Mouse (Mus musculus): Measurements from ENCODE around the gene Ramp1. TPM values are rescaled to one million over a fixed set of nuclear protein-coding genes. Genes with fewer than 3 reads are reported as not detected.

Ramp1 gene
- polyA plus RNA-seq, 1 experiment from 2014 or later, result 0.10 TPM

GRCm38 (mm10) chr1:91181784-91182450 lies 2.3 kb downstream of the Ramp1 start:
- DNase-seq (ENCODE audit: extremely low spot score, low spot score), result no peak
- peaks cover 23% of the 10 kb centered on the region for H3K4me1 ChIP-seq
- H3K27ac ChIP-seq, result no peak overlapping the region
- H3K36me3 ChIP-seq (replicated peaks), result no peaks in the 10 kb centered on the region
- WGBS, result 76% methylated on average over 12 of the region's 12 CpGs
- H3K4me3 ChIP-seq, result no peak overlapping the region
- no peaks in the 10 kb centered on the region for H3K9me3 ChIP-seq
- peaks cover 38% of the 10 kb centered on the region for H3K27me3 ChIP-seq (ENCODE audit: poor library complexity, severe bottlenecking)

GRCm38 (mm10) chr1:91183305-91183704 lies 3.7 kb downstream of the Ramp1 start:
- no peak overlapping the region for H3K4me3 ChIP-seq
- DNase-seq (ENCODE audit: extremely low spot score, low spot score), result no peak
- H3K4me1 ChIP-seq, result peaks cover 23% of the 10 kb centered on the region
- no peaks in the 10 kb centered on the region for H3K9me3 ChIP-seq
- H3K27ac ChIP-seq, result no peak overlapping the region
- 87% methylated on average over 10 of the region's 10 CpGs for WGBS
- no peaks in the 10 kb centered on the region for H3K36me3 ChIP-seq (replicated peaks)
- H3K27me3 ChIP-seq (ENCODE audit: poor library complexity, severe bottlenecking), result peaks cover 34% of the 10 kb centered on the region

DNA sequence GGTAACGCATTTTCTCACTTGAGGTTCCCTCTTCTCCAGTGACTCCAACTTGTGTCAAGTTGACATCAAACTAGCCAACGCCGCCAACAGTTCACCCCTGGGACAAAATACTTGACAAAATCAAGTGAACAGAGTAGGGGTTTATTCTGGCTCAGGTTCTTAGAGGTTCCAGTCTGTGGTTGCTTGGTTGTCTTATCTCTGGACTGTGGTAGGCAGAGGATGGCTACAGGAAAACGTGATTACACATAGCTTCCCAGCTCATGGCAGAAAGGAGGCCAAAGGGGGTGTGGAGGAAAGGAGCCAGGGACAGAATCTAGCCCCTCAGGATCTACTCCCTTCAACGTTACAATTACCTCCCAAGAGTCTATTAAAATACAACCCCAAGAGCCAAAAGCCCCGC lies 7.1 kb downstream of the Ramp1 start:
- no peak overlapping the region for H3K27ac ChIP-seq
- H3K27me3 ChIP-seq (ENCODE audit: poor library complexity, severe bottlenecking), result peaks cover under 1% of the 10 kb centered on the region; the same call in 1 of the 2 replicates
- no peak overlapping the region for H3K4me3 ChIP-seq
- DNase-seq (ENCODE audit: extremely low spot score, low spot score), result no peak
- no peaks in the 10 kb centered on the region for H3K36me3 ChIP-seq (replicated peaks)
- no peaks in the 10 kb centered on the region for H3K9me3 ChIP-seq
- 93% methylated on average over 6 of the region's 6 CpGs for WGBS
- H3K4me1 ChIP-seq, result no peaks in the 10 kb centered on the region

- Histone ChIP-seq H3K9me3 (no peaks in the 10 kb centered on the region), H3K27me3 (ENCODE audit: poor library complexity, severe bottlenecking) (no peaks in the 10 kb centered on the region; the same call in 1 of the 2 replicates), H3K4me1 (no peaks in the 10 kb centered on the region), H3K36me3 (replicated peaks) (no peaks in the 10 kb centered on the region), H3K4me3 (no peak overlapping the region), H3K27ac (no peak overlapping the region)
- DNase-seq (ENCODE audit: extremely low spot score, low spot score), result no peak
- WGBS, result 95% methylated on average over 5 of the region's 5 CpGs
Measured at GRCm38 (mm10) chr1:91187315-91187714, 7.7 kb downstream of the Ramp1 start.

- Histone ChIP-seq H3K27me3 (ENCODE audit: poor library complexity, severe bottlenecking) (no peaks in the 10 kb centered on the region), H3K4me3 (no peak overlapping the region), H3K4me1 (no peaks in the 10 kb centered on the region), H3K9me3 (no peaks in the 10 kb centered on the region), H3K27ac (no peak overlapping the region), H3K36me3 (replicated peaks) (no peaks in the 10 kb centered on the region)
- WGBS, result 81% methylated on average over 7 of the region's 7 CpGs
- DNase-seq (ENCODE audit: extremely low spot score, low spot score), result no peak
Measured at GRCm38 (mm10) chr1:91187786-91188640, 8.4 kb downstream of the Ramp1 start.

DNA sequence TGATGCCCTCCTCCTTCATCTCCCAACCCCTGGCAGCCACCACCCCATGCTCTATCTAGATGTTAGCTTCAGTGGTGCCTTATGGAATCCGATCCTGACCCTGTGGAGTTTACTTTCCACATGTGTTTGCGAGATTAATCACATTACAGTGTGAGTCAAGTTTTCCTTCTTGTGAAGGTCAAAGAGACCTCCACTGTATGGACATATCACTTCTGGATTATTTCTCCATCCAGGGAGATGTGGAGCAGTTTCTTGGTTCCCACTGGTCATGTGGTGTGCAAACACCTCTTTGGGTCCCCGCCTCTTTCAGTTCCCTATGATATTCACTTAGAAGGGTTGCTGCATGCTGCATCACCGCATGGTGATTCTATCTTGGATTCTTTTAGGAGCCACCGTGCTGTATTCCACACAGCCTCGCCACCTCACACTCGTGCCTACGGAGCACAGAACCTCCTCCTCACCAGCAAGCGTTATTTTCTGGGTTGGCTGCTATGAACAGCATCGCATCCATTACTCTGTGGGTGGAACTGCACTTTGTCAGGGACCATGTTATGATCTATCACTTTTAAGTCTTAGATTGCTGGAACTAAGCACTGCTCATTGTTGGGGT lies 9.3 kb downstream of the Ramp1 start:
- 91% methylated on average over 10 of the region's 10 CpGs for WGBS
- no peaks in the 10 kb centered on the region for H3K27me3 ChIP-seq (ENCODE audit: poor library complexity, severe bottlenecking)
- no peaks in the 10 kb centered on the region for H3K9me3 ChIP-seq
- no peak overlapping the region for H3K27ac ChIP-seq
- H3K36me3 ChIP-seq (replicated peaks), result no peaks in the 10 kb centered on the region
- no peak overlapping the region for H3K4me3 ChIP-seq
- no peak for DNase-seq (ENCODE audit: extremely low spot score, low spot score)
- no peaks in the 10 kb centered on the region for H3K4me1 ChIP-seq

GRCm38 (mm10) chr1:91192184-91192583 lies 12.6 kb downstream of the Ramp1 start:
- H3K9me3 ChIP-seq, result no peaks in the 10 kb centered on the region
- no peak overlapping the region for H3K4me3 ChIP-seq
- no peaks in the 10 kb centered on the region for H3K4me1 ChIP-seq
- WGBS, result 83% methylated on average over 8 of the region's 8 CpGs
- H3K27ac ChIP-seq, result no peak overlapping the region
- H3K27me3 ChIP-seq (ENCODE audit: poor library complexity, severe bottlenecking), result no peaks in the 10 kb centered on the region
- H3K36me3 ChIP-seq (replicated peaks), result no peaks in the 10 kb centered on the region
- no peak for DNase-seq (ENCODE audit: extremely low spot score, low spot score)

- no peaks in the 10 kb centered on the region for H3K9me3 ChIP-seq
- 89% methylated on average over 4 of the region's 4 CpGs for WGBS
- no peak overlapping the region for H3K27ac ChIP-seq
- no peak overlapping the region for H3K4me3 ChIP-seq
- H3K27me3 ChIP-seq (ENCODE audit: poor library complexity, severe bottlenecking), result no peaks in the 10 kb centered on the region
- no peaks in the 10 kb centered on the region for H3K4me1 ChIP-seq
- no peaks in the 10 kb centered on the region for H3K36me3 ChIP-seq (replicated peaks)
- DNase-seq (ENCODE audit: extremely low spot score, low spot score), result no peak
Measured at GRCm38 (mm10) chr1:91193242-91193641, 13.6 kb downstream of the Ramp1 start.

DNA sequence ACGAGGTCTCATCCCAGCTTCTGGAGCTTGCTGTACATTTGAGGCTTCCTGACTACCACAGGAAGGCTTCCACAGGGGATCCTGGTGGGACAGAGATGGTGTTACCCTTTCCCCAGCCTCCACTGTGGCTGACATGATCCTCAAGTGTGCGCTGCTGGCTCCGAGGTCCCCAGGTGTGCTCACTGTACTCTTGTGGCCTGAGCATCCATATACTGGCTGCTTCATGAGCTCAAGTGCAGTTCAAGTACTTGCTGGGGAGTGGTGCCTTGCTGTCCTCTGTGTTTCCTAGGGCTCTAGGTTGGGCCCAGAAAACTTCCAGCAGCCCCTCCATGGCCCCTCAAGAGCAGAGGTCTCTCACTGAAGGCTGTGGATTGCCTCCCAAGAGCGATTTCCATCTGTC lies 14.1 kb downstream of the Ramp1 start:
- Histone ChIP-seq H3K27me3 (ENCODE audit: poor library complexity, severe bottlenecking) (no peaks in the 10 kb centered on the region), H3K4me3 (no peak overlapping the region), H3K9me3 (no peaks in the 10 kb centered on the region), H3K27ac (no peak overlapping the region), H3K36me3 (replicated peaks) (no peaks in the 10 kb centered on the region), H3K4me1 (no peaks in the 10 kb centered on the region)
- WGBS, result 93% methylated on average over 4 of the region's 4 CpGs
- DNase-seq (ENCODE audit: extremely low spot score, low spot score), result no peak

- Histone ChIP-seq H3K27me3 (ENCODE audit: poor library complexity, severe bottlenecking) (no peaks in the 10 kb centered on the region), H3K36me3 (replicated peaks) (no peaks in the 10 kb centered on the region), H3K27ac (no peak overlapping the region), H3K4me3 (no peak overlapping the region), H3K9me3 (no peaks in the 10 kb centered on the region), H3K4me1 (no peaks in the 10 kb centered on the region)
- no peak for DNase-seq (ENCODE audit: extremely low spot score, low spot score)
- WGBS, result 94% methylated on average over 10 of the region's 10 CpGs
Measured at GRCm38 (mm10) chr1:91199793-91200192, 20.2 kb downstream of the Ramp1 start.

DNA sequence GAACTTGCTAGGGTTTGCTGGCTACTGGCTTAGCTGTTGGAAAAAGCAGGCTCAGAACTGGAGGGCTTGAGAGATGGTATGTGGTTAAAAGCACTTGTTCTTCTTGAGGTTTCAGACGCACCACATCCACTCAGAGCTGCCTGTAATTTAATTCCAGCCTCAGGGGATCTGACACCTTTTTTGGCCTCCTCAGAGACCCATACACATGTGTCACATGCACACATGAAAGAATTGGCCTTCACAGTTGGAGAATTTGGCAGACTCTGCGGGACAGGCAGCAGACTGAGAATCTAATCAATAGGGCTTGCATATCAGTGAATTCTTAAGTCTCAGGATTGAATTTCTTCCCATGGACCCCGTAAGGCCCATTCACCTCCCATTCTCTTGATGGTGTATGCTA lies 21.5 kb downstream of the Ramp1 start:
- no peaks in the 10 kb centered on the region for H3K9me3 ChIP-seq
- H3K36me3 ChIP-seq (replicated peaks), result no peaks in the 10 kb centered on the region
- H3K27ac ChIP-seq, result no peak overlapping the region
- H3K27me3 ChIP-seq (ENCODE audit: poor library complexity, severe bottlenecking), result no peaks in the 10 kb centered on the region
- 63% methylated on average over 3 of the region's 3 CpGs for WGBS
- no peak overlapping the region for H3K4me3 ChIP-seq
- DNase-seq (ENCODE audit: extremely low spot score, low spot score), result no peak
- H3K4me1 ChIP-seq, result 0 out of 2 replicates have a peak, but pooled peaks cover 3% of the 10 kb centered on the region

GRCm38 (mm10) chr1:91204221-91204765 lies 24.7 kb downstream of the Ramp1 start:
- Histone ChIP-seq H3K4me3 (no peak overlapping the region), H3K4me1 (0 out of 2 replicates have a peak, but pooled peaks cover 3% of the 10 kb centered on the region), H3K9me3 (no peaks in the 10 kb centered on the region), H3K27ac (no peak overlapping the region), H3K36me3 (replicated peaks) (no peaks in the 10 kb centered on the region), H3K27me3 (ENCODE audit: poor library complexity, severe bottlenecking) (no peaks in the 10 kb centered on the region)
- 83% methylated on average over 5 of the region's 5 CpGs for WGBS
- DNase-seq (ENCODE audit: extremely low spot score, low spot score), result no peak

Data from forebrain, embryonic 10.5 days (tissue).